Mouse (Mus musculus): ENCODE results near the gene Gnb1. TPM values are rescaled to one million over a fixed set of nuclear protein-coding genes. Genes with fewer than 3 reads are reported as not detected.

The Gnb1 gene
- polyA plus RNA-seq, 1 experiment, result 541 TPM

GRCm38 (mm10) chr4:155481381-155482124, 9.6 kb upstream of the Gnb1 start:
- H3K36me3 ChIP-seq (ENCODE audit: control insufficient read depth, insufficient read depth, low read length, poor library complexity, severe bottlenecking), result no peaks in the 10 kb centered on the region
- TF ChIP-seq POLR2A (IDR thresholded peaks at IDR 0.05; ENCODE audit: insufficient read depth, low read length) (no peak), CTCF (IDR thresholded peaks at IDR 0.05; ENCODE audit: low read depth, low read length) (peak; percentile 84), EP300 (IDR thresholded peaks at IDR 0.05; ENCODE audit: insufficient read depth, low read depth, low read length) (no peak)
- no peaks in the 10 kb centered on the region for H3K9me3 ChIP-seq (replicated peaks; ENCODE audit: control insufficient read depth, insufficient read depth, low read length, poor library complexity, severe bottlenecking)
- H3K4me1 ChIP-seq (ENCODE audit: control insufficient read depth, insufficient read depth, low read length), result peaks cover 3% of the 10 kb centered on the region
- H3K27ac ChIP-seq (ENCODE audit: insufficient read depth, low read length), result no peak overlapping the region
- peak overlapping the region; percentile 10 for H3K4me3 ChIP-seq (ENCODE audit: low read depth, low read length)
- H3K9ac ChIP-seq (ENCODE audit: low read depth, poor library complexity, severe bottlenecking), result peak overlapping the region; percentile 0; the same call in 1 of the 2 replicates
- H3K27me3 ChIP-seq (ENCODE audit: control insufficient read depth, insufficient read depth, low read length, poor library complexity, severe bottlenecking), result no peaks in the 10 kb centered on the region

DNA sequence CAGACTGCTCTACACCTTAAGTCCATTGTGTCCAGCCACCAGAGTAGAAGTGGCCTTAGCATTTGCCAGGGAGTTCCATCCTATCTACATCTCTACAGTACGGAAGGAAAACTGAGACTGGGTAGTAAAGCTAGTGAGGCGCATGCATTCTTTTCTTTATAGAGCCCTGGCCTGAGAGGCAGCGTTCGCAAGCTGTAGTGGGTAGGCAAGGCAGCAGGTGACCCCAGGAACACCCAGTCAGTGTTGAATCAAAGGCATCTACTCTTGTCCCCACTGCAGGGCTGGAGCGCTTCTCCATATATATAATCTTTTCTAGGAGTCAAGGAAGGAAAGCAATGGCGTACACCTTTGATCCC, 9.1 kb upstream of the Gnb1 start:
- Histone ChIP-seq H3K4me1 (ENCODE audit: control insufficient read depth, insufficient read depth, low read length) (peaks cover 3% of the 10 kb centered on the region), H3K9ac (ENCODE audit: low read depth, poor library complexity, severe bottlenecking) (peak overlapping the region; percentile 0; the same call in 1 of the 2 replicates), H3K27ac (ENCODE audit: insufficient read depth, low read length) (no peak overlapping the region), H3K27me3 (ENCODE audit: control insufficient read depth, insufficient read depth, low read length, poor library complexity, severe bottlenecking) (no peaks in the 10 kb centered on the region), H3K9me3 (replicated peaks; ENCODE audit: control insufficient read depth, insufficient read depth, low read length, poor library complexity, severe bottlenecking) (no peaks in the 10 kb centered on the region), H3K36me3 (ENCODE audit: control insufficient read depth, insufficient read depth, low read length, poor library complexity, severe bottlenecking) (no peaks in the 10 kb centered on the region), H3K4me3 (ENCODE audit: low read depth, low read length) (peak overlapping the region; percentile 10; the same call in 1 of the 2 replicates)
- TF ChIP-seq POLR2A (IDR thresholded peaks at IDR 0.05; ENCODE audit: insufficient read depth, low read length), result no peak
- no peak for TF ChIP-seq CTCF (IDR thresholded peaks at IDR 0.05; ENCODE audit: low read depth, low read length)
- TF ChIP-seq EP300 (IDR thresholded peaks at IDR 0.05; ENCODE audit: insufficient read depth, low read depth, low read length), result no peak

GRCm38 (mm10) chr4:155482733-155483540, 8.2 kb upstream of the Gnb1 start:
- H3K27me3 ChIP-seq (ENCODE audit: control insufficient read depth, insufficient read depth, low read length, poor library complexity, severe bottlenecking), result no peaks in the 10 kb centered on the region
- no peak overlapping the region for H3K4me3 ChIP-seq (ENCODE audit: low read depth, low read length)
- no peaks in the 10 kb centered on the region for H3K36me3 ChIP-seq (ENCODE audit: control insufficient read depth, insufficient read depth, low read length, poor library complexity, severe bottlenecking)
- no peaks in the 10 kb centered on the region for H3K9me3 ChIP-seq (replicated peaks; ENCODE audit: control insufficient read depth, insufficient read depth, low read length, poor library complexity, severe bottlenecking)
- no peak overlapping the region; the same call in 1 of the 2 replicates for H3K9ac ChIP-seq (ENCODE audit: low read depth, poor library complexity, severe bottlenecking)
- peaks cover 3% of the 10 kb centered on the region for H3K4me1 ChIP-seq (ENCODE audit: control insufficient read depth, insufficient read depth, low read length)
- TF ChIP-seq EP300 (IDR thresholded peaks at IDR 0.05; ENCODE audit: insufficient read depth, low read depth, low read length) (0 out of 2 replicates have a peak, but pooled peaks have one; percentile 8), POLR2A (IDR thresholded peaks at IDR 0.05; ENCODE audit: insufficient read depth, low read length) (no peak), CTCF (IDR thresholded peaks at IDR 0.05; ENCODE audit: low read depth, low read length) (no peak)
- peak overlapping the region; percentile 18 for H3K27ac ChIP-seq (ENCODE audit: insufficient read depth, low read length)

GRCm38 (mm10) chr4:155485521-155485920, 5.6 kb upstream of the Gnb1 start:
- H3K36me3 ChIP-seq (ENCODE audit: control insufficient read depth, insufficient read depth, low read length, poor library complexity, severe bottlenecking), result no peaks in the 10 kb centered on the region
- H3K4me1 ChIP-seq (ENCODE audit: control insufficient read depth, insufficient read depth, low read length), result peaks cover 3% of the 10 kb centered on the region
- no peak overlapping the region for H3K27ac ChIP-seq (ENCODE audit: insufficient read depth, low read length)
- H3K9ac ChIP-seq (ENCODE audit: low read depth, poor library complexity, severe bottlenecking), result no peak overlapping the region
- no peak for TF ChIP-seq EP300 (IDR thresholded peaks at IDR 0.05; ENCODE audit: insufficient read depth, low read depth, low read length)
- TF ChIP-seq CTCF (IDR thresholded peaks at IDR 0.05; ENCODE audit: low read depth, low read length), result no peak
- no peak for TF ChIP-seq POLR2A (IDR thresholded peaks at IDR 0.05; ENCODE audit: insufficient read depth, low read length)
- no peaks in the 10 kb centered on the region for H3K27me3 ChIP-seq (ENCODE audit: control insufficient read depth, insufficient read depth, low read length, poor library complexity, severe bottlenecking)
- H3K9me3 ChIP-seq (replicated peaks; ENCODE audit: control insufficient read depth, insufficient read depth, low read length, poor library complexity, severe bottlenecking), result no peaks in the 10 kb centered on the region
- no peak overlapping the region for H3K4me3 ChIP-seq (ENCODE audit: low read depth, low read length)

- Histone ChIP-seq H3K4me3 (ENCODE audit: low read depth, low read length) (no peak overlapping the region), H3K9ac (ENCODE audit: low read depth, poor library complexity, severe bottlenecking) (no peak overlapping the region), H3K4me1 (ENCODE audit: control insufficient read depth, insufficient read depth, low read length) (peaks cover 3% of the 10 kb centered on the region), H3K9me3 (replicated peaks; ENCODE audit: control insufficient read depth, insufficient read depth, low read length, poor library complexity, severe bottlenecking) (no peaks in the 10 kb centered on the region), H3K36me3 (ENCODE audit: control insufficient read depth, insufficient read depth, low read length, poor library complexity, severe bottlenecking) (no peaks in the 10 kb centered on the region), H3K27ac (ENCODE audit: insufficient read depth, low read length) (no peak overlapping the region), H3K27me3 (ENCODE audit: control insufficient read depth, insufficient read depth, low read length, poor library complexity, severe bottlenecking) (no peaks in the 10 kb centered on the region)
- TF ChIP-seq CTCF (IDR thresholded peaks at IDR 0.05; ENCODE audit: low read depth, low read length) (no peak), EP300 (IDR thresholded peaks at IDR 0.05; ENCODE audit: insufficient read depth, low read depth, low read length) (no peak), POLR2A (IDR thresholded peaks at IDR 0.05; ENCODE audit: insufficient read depth, low read length) (no peak)
Measured at GRCm38 (mm10) chr4:155487746-155488145, 3.4 kb upstream of the Gnb1 start.
